Mouse (Mus musculus) bone marrow, adult 2 months (tissue): ENCODE results near the gene Ankfn1. TPM values are rescaled to one million over a fixed set of nuclear protein-coding genes. Genes with fewer than 3 reads are reported as not detected.

Experiments used
- H3K27ac ChIP-seq: fragments of 200-500 bp; 2 replicates; pipeline ENCODE4 v1.5.1; 2012; ENCODE audit warnings: low read depth, mild to moderate bottlenecking, control low read depth, inconsistent platforms, low read length; ENCODE audit not compliant: control insufficient read depth, poor library complexity, insufficient read depth
- H3K4me1 ChIP-seq: fragments of 200-500 bp; 2 replicates; pipeline ENCODE4 v1.6.1; 2011; ENCODE audit warnings: low read length; ENCODE audit not compliant: control insufficient read depth, insufficient read depth
- H3K4me3 ChIP-seq: fragments of 200-500 bp; replicated peaks from 2 replicates; pipeline ENCODE3; 2011; ENCODE audit warnings: mild to moderate bottlenecking, low read depth, low read length, control low read depth; ENCODE audit not compliant: control insufficient read depth
- CTCF ChIP-seq: fragments of 200-500 bp; IDR thresholded peaks from 2 replicates; pipeline ENCODE4 v1.5.1; 2011; ENCODE audit warnings: low read length, control low read depth; ENCODE audit not compliant: control insufficient read depth, insufficient read depth
- POLR2A ChIP-seq: fragments of 200-500 bp; IDR thresholded peaks from 2 replicates; pipeline ENCODE4 v1.6.1; 2011; ENCODE audit warnings: low read depth, mild to moderate bottlenecking, control low read depth, low read length, borderline replicate concordance; ENCODE audit not compliant: control insufficient read depth
- WGBS: fragments of 180-500 bp; shearing (Covaris S2); methylation state at CpG from one replicate; pipeline ENCODE4 v1.1.7; 2018; 5-methylcytosine and 5-hydroxymethylcytosine counted together
- polyA plus RNA-seq: library from polyadenylated mRNA; stranded (reverse); fragments of >200 nt; gene quantifications from 2 replicates; pipeline ENCODE4 v1.2.4, GENCODE M21; 2011; ENCODE audit warnings: low replicate concordance; ENCODE audit not compliant: missing spikeins, insufficient read depth, insufficient read length

Gene Ankfn1
- polyA plus RNA-seq, 1 experiment: not detected

DNA sequence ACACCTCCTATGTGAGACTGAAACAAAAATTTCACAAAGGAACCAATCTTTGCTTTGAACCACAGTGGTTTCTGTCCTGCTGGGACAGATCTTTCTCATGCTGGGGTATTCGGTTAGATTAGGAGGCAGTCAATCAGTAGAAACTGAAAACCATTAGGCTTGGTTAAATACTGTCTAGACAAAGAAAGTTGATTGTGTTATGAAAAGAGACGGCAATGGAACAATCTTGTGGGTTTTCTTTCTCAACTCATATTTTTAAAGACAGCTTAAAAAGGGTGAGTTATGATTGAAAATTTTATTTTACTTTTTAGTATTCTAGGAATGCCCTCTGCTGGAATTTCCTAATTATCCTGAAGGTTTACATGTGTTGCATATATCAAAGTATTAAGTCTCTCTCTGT lies 191.1 kb downstream of the Ankfn1 start:
- H3K27ac ChIP-seq: no peak overlapping the region
- H3K4me1 ChIP-seq: no peaks in the 10 kb centered on the region
- no peak overlapping the region for H3K4me3 ChIP-seq
- no peak for TF ChIP-seq CTCF
- TF ChIP-seq POLR2A: no peak
- WGBS: 79% methylated on average over 2 of the region's 2 CpGs

DNA sequence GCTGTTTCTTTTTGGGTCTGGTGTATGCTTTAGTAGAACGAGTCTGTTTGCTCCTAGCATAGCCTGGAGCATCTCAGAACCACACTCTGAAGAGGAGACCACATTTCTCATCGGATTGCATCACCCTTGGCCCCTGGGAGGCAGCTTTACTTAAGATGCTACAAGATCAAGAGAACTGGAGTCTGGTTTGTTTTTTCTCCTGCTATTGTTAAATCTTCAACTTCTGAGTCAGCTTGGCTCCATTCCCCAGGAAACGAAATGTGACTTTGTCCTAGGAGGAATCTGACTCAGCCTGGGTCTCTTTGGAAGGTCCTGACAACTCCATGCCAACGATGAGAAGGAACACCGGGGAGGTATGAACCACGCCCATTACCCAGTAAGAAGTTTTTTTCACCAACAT lies 197.6 kb downstream of the Ankfn1 start:
- Histone ChIP-seq H3K4me1 (no peaks in the 10 kb centered on the region), H3K4me3 (no peak overlapping the region), H3K27ac (no peak overlapping the region)
- WGBS: 60% methylated on average over 6 of the region's 6 CpGs
- TF ChIP-seq CTCF (no peak), POLR2A (no peak)

- WGBS: 77% methylated on average over 4 of the region's 4 CpGs
Measured at GRCm38 (mm10) chr11:89579111-89579510, 198.3 kb downstream of the Ankfn1 start.

GRCm38 (mm10) chr11:89574269-89574838 lies 203.1 kb downstream of the Ankfn1 start:
- 62% methylated on average over 11 of the region's 11 CpGs for WGBS
- H3K27ac ChIP-seq: no peak overlapping the region
- H3K4me1 ChIP-seq: no peaks in the 10 kb centered on the region
- TF ChIP-seq CTCF (no peak), POLR2A (no peak)
- H3K4me3 ChIP-seq: no peak overlapping the region

More at GRCm38 (mm10) chr11:89579111-89579510, 198.3 kb downstream of the Ankfn1 start:
- TF ChIP-seq POLR2A (no peak), CTCF (no peak)
- Histone ChIP-seq H3K4me3 (no peak overlapping the region), H3K4me1 (no peaks in the 10 kb centered on the region), H3K27ac (no peak overlapping the region)

DNA sequence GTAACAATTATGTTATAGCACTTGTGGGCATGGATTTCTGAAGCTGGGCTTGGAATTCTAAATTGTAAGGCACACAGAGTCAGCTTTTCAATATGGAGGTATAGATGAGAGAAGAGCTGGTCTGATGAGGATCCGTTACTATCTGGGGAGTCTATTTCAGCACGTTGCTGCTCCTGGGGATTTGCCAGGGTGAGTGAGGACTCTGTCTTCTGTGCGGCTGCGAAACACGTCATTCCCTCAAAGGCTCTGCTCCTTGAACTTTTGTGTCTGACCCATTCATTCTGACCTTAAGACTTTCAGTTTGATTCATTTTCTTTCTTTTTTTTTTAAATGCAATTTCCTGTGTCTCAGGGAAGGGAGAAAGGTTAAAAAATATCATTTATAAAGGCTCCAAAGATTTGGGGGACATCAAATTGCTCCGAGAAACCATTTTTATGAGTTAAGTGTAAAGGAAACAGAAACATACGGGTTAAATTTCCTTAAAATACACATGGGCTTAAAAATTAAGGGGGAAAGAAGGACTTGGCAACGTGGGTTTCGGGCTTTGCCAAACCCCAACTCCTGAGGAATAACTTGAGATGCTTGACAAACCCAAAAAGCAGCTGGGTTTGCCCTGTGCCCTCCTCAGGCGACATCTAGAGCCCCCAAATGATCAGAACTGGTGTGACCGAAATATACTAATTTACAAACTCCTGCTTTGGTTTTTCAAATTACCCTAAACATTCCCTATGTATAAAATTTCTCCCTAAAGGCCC lies 207.9 kb downstream of the Ankfn1 start:
- Histone ChIP-seq H3K27ac (no peak overlapping the region), H3K4me1 (no peaks in the 10 kb centered on the region), H3K4me3 (no peak overlapping the region)
- TF ChIP-seq CTCF (no peak), POLR2A (no peak)
- WGBS: 72% methylated on average over 11 of the region's 11 CpGs

GRCm38 (mm10) chr11:89568246-89568645 lies 209.2 kb downstream of the Ankfn1 start:
- TF ChIP-seq CTCF: no peak
- 79% methylated on average over 4 of the region's 4 CpGs for WGBS
- Histone ChIP-seq H3K4me1 (no peaks in the 10 kb centered on the region), H3K4me3 (no peak overlapping the region), H3K27ac (no peak overlapping the region)

GRCm38 (mm10) chr11:89551441-89551840 lies 226.0 kb downstream of the Ankfn1 start:
- no peak overlapping the region for H3K4me3 ChIP-seq
- 86% methylated on average over 11 of the region's 11 CpGs for WGBS
- TF ChIP-seq POLR2A: no peak
- no peak for TF ChIP-seq CTCF
- H3K4me1 ChIP-seq: no peaks in the 10 kb centered on the region
- H3K27ac ChIP-seq: no peak overlapping the region

DNA sequence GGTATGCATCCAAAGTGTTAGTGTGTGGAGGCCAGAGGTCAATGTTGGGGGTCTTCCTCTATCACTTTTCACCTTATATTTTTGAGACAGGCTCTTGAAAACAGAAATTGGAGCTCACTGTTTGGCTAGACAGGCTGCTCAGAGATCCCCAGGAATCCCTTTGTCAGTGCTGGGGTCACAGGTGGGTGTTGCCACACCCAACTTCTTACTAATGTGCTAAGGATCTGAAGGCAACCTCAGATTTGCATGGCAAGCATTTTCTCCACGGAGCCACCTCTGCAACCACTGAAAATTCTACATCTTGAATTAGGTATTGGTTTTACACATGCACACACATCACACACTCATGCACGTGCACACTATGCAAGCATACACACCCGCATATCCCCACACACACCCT lies 226.5 kb downstream of the Ankfn1 start:
- Histone ChIP-seq H3K27ac (no peak overlapping the region), H3K4me3 (no peak overlapping the region), H3K4me1 (no peaks in the 10 kb centered on the region)
- TF ChIP-seq CTCF (no peak), POLR2A (no peak)
- WGBS: 58% methylated on average over 3 of the region's 3 CpGs
